Mouse (Mus musculus): ENCODE data around the gene Rnf144a. TPM values are rescaled to one million over a fixed set of nuclear protein-coding genes. Genes with fewer than 3 reads are reported as not detected.
"Not testable (repeated sequence)": the region's sequence is repeated elsewhere in the genome, so short reads cannot be mapped to it uniquely, and the experiment has no call there.

The Rnf144a gene
- polyA plus RNA-seq, 1 experiment: 18.8 TPM

GRCm38 (mm10) chr12:26444054-26444453 is 29.0 kb upstream of the Rnf144a start:
- H3K27ac ChIP-seq (ENCODE audit: insufficient read depth, low read length): no peak overlapping the region
- TF ChIP-seq CTCF (IDR thresholded peaks at IDR 0.05; ENCODE audit: borderline replicate concordance, insufficient read depth, low read length) (no peak), POLR2A (IDR thresholded peaks at IDR 0.05; ENCODE audit: low read depth, low read length) (no peak)
- no peaks in the 10 kb centered on the region for H3K4me1 ChIP-seq (ENCODE audit: control insufficient read depth, insufficient read depth, low read length)
- no peak overlapping the region for H3K4me3 ChIP-seq (ENCODE audit: insufficient read depth, low read length)

- TF ChIP-seq POLR2A (IDR thresholded peaks at IDR 0.05; ENCODE audit: low read depth, low read length) (no peak), CTCF (IDR thresholded peaks at IDR 0.05; ENCODE audit: borderline replicate concordance, insufficient read depth, low read length) (no peak)
- Histone ChIP-seq H3K4me3 (ENCODE audit: insufficient read depth, low read length) (no peak overlapping the region), H3K27ac (ENCODE audit: insufficient read depth, low read length) (no peak overlapping the region), H3K4me1 (ENCODE audit: control insufficient read depth, insufficient read depth, low read length) (no peaks in the 10 kb centered on the region)
Observed at GRCm38 (mm10) chr12:26439366-26439765, 24.3 kb upstream of the Rnf144a start.

GRCm38 (mm10) chr12:26437950-26438349 is 22.9 kb upstream of the Rnf144a start:
- TF ChIP-seq POLR2A (IDR thresholded peaks at IDR 0.05; ENCODE audit: low read depth, low read length) (no peak), CTCF (IDR thresholded peaks at IDR 0.05; ENCODE audit: borderline replicate concordance, insufficient read depth, low read length) (no peak)
- no peaks in the 10 kb centered on the region for H3K4me1 ChIP-seq (ENCODE audit: control insufficient read depth, insufficient read depth, low read length)
- H3K4me3 ChIP-seq (ENCODE audit: insufficient read depth, low read length): no peak overlapping the region
- no peak overlapping the region for H3K27ac ChIP-seq (ENCODE audit: insufficient read depth, low read length)

DNA sequence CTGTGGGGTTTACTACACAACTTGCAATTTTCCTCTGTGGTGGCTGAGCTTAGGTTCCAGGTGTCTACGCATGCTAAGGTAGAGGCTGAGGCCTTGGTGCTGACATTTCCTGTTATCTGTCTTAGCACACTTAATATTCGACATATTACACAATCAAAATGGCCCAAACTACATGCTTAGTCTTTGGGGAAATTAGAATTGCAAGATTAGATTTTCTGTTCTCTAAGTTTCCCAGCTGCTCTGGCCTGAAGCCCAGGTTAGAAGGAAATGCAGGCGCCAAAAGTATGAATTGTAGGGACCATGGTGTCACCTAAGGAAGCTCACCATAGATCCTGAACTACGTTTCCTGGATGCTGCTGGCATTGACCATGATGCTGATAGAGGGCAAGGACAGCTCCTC is 21.3 kb upstream of the Rnf144a start:
- Histone ChIP-seq H3K27ac (ENCODE audit: insufficient read depth, low read length) (no peak overlapping the region), H3K4me1 (ENCODE audit: control insufficient read depth, insufficient read depth, low read length) (no peaks in the 10 kb centered on the region), H3K4me3 (ENCODE audit: insufficient read depth, low read length) (no peak overlapping the region)
- TF ChIP-seq CTCF (IDR thresholded peaks at IDR 0.05; ENCODE audit: borderline replicate concordance, insufficient read depth, low read length): no peak
- TF ChIP-seq POLR2A (IDR thresholded peaks at IDR 0.05; ENCODE audit: low read depth, low read length): no peak

GRCm38 (mm10) chr12:26428771-26429170 is 13.7 kb upstream of the Rnf144a start:
- H3K27ac ChIP-seq (ENCODE audit: insufficient read depth, low read length); H3K4me1 ChIP-seq (ENCODE audit: control insufficient read depth, insufficient read depth, low read length); H3K4me3 ChIP-seq (ENCODE audit: insufficient read depth, low read length): not testable (repeated sequence)

GRCm38 (mm10) chr12:26424841-26425240 is 9.8 kb upstream of the Rnf144a start:
- Histone ChIP-seq H3K4me3 (ENCODE audit: insufficient read depth, low read length) (no peak overlapping the region), H3K4me1 (ENCODE audit: control insufficient read depth, insufficient read depth, low read length) (no peaks in the 10 kb centered on the region), H3K27ac (ENCODE audit: insufficient read depth, low read length) (no peak overlapping the region)
- TF ChIP-seq CTCF (IDR thresholded peaks at IDR 0.05; ENCODE audit: borderline replicate concordance, insufficient read depth, low read length): no peak
- TF ChIP-seq POLR2A (IDR thresholded peaks at IDR 0.05; ENCODE audit: low read depth, low read length): no peak

DNA sequence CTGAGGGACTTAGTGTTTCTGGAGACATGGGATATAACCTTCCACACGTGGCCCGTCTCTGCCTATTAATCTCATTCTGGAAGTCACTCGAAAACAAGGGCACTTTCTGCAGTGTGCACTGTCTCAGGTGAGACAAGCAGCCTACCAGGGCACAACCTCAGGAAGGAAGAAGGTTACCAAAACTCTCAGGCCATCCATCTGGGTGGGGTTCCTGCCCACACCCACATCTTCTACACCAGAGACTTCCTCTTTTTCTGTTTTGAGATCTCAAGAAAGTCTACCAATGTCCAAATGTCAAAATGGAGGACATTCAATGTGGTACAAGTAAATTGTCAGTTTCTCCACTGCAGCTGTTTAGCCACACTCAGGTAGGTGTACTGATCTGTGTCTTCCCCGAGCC is 3.3 kb upstream of the Rnf144a start:
- Histone ChIP-seq H3K4me3 (ENCODE audit: insufficient read depth, low read length) (no peak overlapping the region), H3K4me1 (ENCODE audit: control insufficient read depth, insufficient read depth, low read length) (no peaks in the 10 kb centered on the region), H3K27ac (ENCODE audit: insufficient read depth, low read length) (no peak overlapping the region)
- no peak for TF ChIP-seq CTCF (IDR thresholded peaks at IDR 0.05; ENCODE audit: borderline replicate concordance, insufficient read depth, low read length)
- TF ChIP-seq POLR2A (IDR thresholded peaks at IDR 0.05; ENCODE audit: low read depth, low read length): no peak

DNA sequence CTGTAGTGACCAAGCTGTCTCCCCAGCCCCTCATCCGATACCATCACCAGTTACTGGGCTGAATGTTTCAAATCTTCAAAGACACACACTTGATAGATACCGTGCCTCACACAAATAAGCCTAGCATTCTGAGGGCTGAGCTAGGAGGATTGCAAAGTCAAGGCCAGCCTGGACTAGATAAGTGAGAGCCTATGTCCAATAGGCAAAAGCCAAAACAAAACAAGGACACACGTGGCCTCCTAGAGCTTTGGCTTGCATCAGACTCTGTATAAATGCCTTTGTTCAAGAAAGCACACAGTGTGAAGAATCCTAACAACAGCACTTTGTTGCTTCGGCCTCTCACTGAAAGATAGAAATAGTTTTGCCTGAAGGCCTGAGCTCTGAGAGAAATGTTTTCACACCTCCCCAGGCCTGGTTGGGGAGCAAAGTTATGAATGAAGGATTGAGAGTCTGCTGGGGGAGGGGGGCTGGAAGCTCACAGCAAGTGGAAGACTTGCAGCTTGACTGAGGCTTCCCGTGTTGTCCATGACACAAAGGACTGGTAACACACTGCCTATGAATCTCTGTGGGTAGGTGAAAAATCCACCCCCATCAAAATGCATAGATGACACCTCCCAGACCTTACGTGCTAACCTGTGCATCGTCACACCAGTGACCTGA is 1.7 kb upstream of the Rnf144a start:
- no peak for TF ChIP-seq CTCF (IDR thresholded peaks at IDR 0.05; ENCODE audit: borderline replicate concordance, insufficient read depth, low read length)
- TF ChIP-seq POLR2A (IDR thresholded peaks at IDR 0.05; ENCODE audit: low read depth, low read length): no peak
- Histone ChIP-seq H3K4me3 (ENCODE audit: insufficient read depth, low read length) (no peak overlapping the region), H3K4me1 (ENCODE audit: control insufficient read depth, insufficient read depth, low read length) (no peaks in the 10 kb centered on the region), H3K27ac (ENCODE audit: insufficient read depth, low read length) (no peak overlapping the region)

GRCm38 (mm10) chr12:26414451-26415103 is 477 bp downstream of the Rnf144a start:
- no peak for TF ChIP-seq CTCF (IDR thresholded peaks at IDR 0.05; ENCODE audit: borderline replicate concordance, insufficient read depth, low read length)
- TF ChIP-seq POLR2A (IDR thresholded peaks at IDR 0.05; ENCODE audit: low read depth, low read length): no peak
- H3K27ac ChIP-seq (ENCODE audit: insufficient read depth, low read length): no peak overlapping the region
- H3K4me1 ChIP-seq (ENCODE audit: control insufficient read depth, insufficient read depth, low read length): no peaks in the 10 kb centered on the region
- H3K4me3 ChIP-seq (ENCODE audit: insufficient read depth, low read length): peak overlapping the region; percentile 53

- no peak overlapping the region for H3K27ac ChIP-seq (ENCODE audit: insufficient read depth, low read length)
- peak overlapping the region; percentile 53 for H3K4me3 ChIP-seq (ENCODE audit: insufficient read depth, low read length)
- TF ChIP-seq POLR2A (IDR thresholded peaks at IDR 0.05; ENCODE audit: low read depth, low read length) (no peak), CTCF (IDR thresholded peaks at IDR 0.05; ENCODE audit: borderline replicate concordance, insufficient read depth, low read length) (no peak)
- H3K4me1 ChIP-seq (ENCODE audit: control insufficient read depth, insufficient read depth, low read length): no peaks in the 10 kb centered on the region
Observed at GRCm38 (mm10) chr12:26413961-26414411, 1.1 kb downstream of the Rnf144a start.

Measured in embryonic fibroblast, embryonic 13.5 days (primary cell).